Mouse (Mus musculus): ENCODE results near the gene Sass6. TPM values are rescaled to one million over a fixed set of nuclear protein-coding genes. Genes with fewer than 3 reads are reported as not detected.
"Not testable (repeated sequence)": the region's sequence is repeated elsewhere in the genome, so short reads cannot be mapped to it uniquely, and the experiment has no call there.

Gene Sass6
- polyA plus RNA-seq, 1 experiment from 2014 or later, result 17.3 TPM

DNA sequence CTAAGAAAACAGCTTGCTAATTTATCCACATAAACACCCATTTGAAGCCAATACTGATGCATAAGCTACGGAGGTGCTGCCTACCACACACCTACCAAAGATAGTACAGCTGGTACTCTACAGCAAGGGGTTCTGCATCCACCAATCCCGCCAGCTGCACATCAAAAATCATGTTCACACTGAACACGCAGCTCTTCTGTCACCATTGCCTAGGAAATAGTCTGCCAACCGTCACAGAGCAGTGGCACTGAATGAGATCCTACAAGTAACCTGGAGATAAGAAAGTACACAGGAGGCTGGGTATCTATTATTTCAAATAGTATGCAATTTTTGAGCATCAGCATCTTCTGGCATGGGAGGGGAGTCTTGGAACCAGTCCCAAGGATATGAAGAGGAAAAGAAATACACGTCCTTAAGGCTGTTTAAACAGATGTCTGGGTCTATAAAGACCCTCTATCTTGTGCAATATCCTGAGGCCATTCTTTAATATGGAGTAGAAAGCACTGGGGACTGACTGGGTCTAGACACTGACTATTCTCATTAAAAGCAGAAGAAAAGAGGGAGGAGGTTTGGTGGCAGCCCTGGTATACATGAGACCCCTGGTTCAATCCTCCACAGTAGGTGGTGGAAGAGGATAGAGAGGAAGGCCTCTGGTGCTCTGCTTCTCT is 58.6 kb downstream of the Sass6 start:
- no peak overlapping the region for H3K27ac ChIP-seq (ENCODE audit: low read length)
- no peaks in the 10 kb centered on the region for H3K9me3 ChIP-seq (replicated peaks; ENCODE audit: control insufficient read depth, low read length)
- no peak overlapping the region for H3K4me3 ChIP-seq (ENCODE audit: low read depth, low read length)
- WGBS (ENCODE audit: insufficient replicate concordance), result 54% methylated on average over 5 of the region's 5 CpGs
- ATAC-seq (ENCODE audit: low read depth), result no peak
- no peaks in the 10 kb centered on the region; the same call in 1 of the 2 replicates for H3K36me3 ChIP-seq (ENCODE audit: control insufficient read depth, insufficient read depth)
- H3K4me1 ChIP-seq (ENCODE audit: control insufficient read depth, low read depth, low read length), result peaks cover 13% of the 10 kb centered on the region
- H3K27me3 ChIP-seq (ENCODE audit: control insufficient read depth, insufficient read depth, low read depth, low read length), result no peaks in the 10 kb centered on the region
- H3K9ac ChIP-seq (ENCODE audit: low read depth, low read length), result no peak overlapping the region
- no peak overlapping the region for H3K4me2 ChIP-seq (ENCODE audit: low read depth, low read length)

DNA sequence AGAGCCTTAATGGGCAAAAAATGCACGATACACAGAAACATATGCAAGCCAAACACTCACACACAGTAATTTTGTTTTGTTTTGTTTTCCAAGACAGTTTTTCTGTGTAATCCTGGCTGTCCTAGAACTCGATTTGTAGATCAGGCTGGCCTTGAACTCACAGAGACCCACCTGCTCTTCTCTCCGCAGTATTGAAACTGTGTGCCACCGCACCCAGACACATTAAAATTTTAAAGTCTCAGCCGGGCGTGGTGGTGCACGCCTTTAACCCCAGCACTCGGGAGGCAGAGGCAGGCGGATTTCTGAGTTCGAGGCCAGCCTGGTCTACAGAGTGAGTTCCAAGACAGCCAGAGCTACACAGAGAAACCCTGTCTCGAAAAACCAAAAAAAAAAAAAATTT is 59.3 kb downstream of the Sass6 start:
- not testable (repeated sequence) for H3K4me2 ChIP-seq (ENCODE audit: low read depth, low read length); H3K9me3 ChIP-seq (replicated peaks; ENCODE audit: control insufficient read depth, low read length); H3K9ac ChIP-seq (ENCODE audit: low read depth, low read length); H3K4me3 ChIP-seq (ENCODE audit: low read depth, low read length); ATAC-seq (ENCODE audit: low read depth); H3K27ac ChIP-seq (ENCODE audit: low read length); H3K27me3 ChIP-seq (ENCODE audit: control insufficient read depth, insufficient read depth, low read depth, low read length); H3K36me3 ChIP-seq (ENCODE audit: control insufficient read depth, insufficient read depth)
- WGBS (ENCODE audit: insufficient replicate concordance), result 73% methylated on average over 11 of the region's 11 CpGs
- peaks cover 17% of the 10 kb centered on the region for H3K4me1 ChIP-seq (ENCODE audit: control insufficient read depth, low read depth, low read length)

GRCm38 (mm10) chr3:116656184-116656965 is 61.6 kb downstream of the Sass6 start:
- ATAC-seq (ENCODE audit: low read depth), result no peak
- Histone ChIP-seq H3K27me3 (ENCODE audit: control insufficient read depth, insufficient read depth, low read depth, low read length) (no peaks in the 10 kb centered on the region), H3K27ac (ENCODE audit: low read length) (no peak overlapping the region), H3K4me3 (ENCODE audit: low read depth, low read length) (no peak overlapping the region), H3K9me3 (replicated peaks; ENCODE audit: control insufficient read depth, low read length) (no peaks in the 10 kb centered on the region), H3K36me3 (ENCODE audit: control insufficient read depth, insufficient read depth) (no peaks in the 10 kb centered on the region), H3K9ac (ENCODE audit: low read depth, low read length) (no peak overlapping the region), H3K4me2 (ENCODE audit: low read depth, low read length) (no peak overlapping the region), H3K4me1 (ENCODE audit: control insufficient read depth, low read depth, low read length) (peaks cover 28% of the 10 kb centered on the region)
- 72% methylated on average over 7 of the region's 7 CpGs for WGBS (ENCODE audit: insufficient replicate concordance)

DNA sequence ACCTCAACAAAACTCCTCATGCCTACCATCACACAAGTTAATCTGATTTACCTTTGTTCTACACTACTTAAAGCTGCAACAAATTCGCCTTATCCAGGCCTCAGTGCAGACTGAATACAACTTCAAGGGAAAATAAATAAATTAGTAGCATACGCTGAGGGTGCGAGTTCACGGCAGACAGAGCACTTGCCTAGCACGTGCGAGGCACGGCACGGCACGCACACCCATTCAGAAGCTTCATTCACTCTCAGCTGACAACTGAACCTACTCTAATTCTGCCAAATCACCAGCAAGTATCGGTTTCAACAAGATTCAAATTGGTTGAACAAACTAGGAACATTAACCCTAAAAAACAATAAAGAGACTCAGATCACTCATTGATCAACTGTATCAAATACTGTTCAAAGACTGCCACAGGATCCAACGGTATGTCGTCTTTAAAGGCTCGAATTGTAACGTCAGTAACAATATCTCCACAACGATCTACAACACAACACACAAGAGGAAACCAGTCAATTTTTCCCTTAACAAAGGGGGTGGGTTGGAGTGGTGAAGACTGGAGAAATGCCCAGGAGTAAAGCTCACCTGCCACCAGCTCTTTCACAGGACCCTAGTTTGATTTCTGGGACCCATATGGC is 64.3 kb downstream of the Sass6 start:
- Histone ChIP-seq H3K9ac (ENCODE audit: low read depth, low read length) (no peak overlapping the region), H3K4me3 (ENCODE audit: low read depth, low read length) (no peak overlapping the region), H3K27me3 (ENCODE audit: control insufficient read depth, insufficient read depth, low read depth, low read length) (no peaks in the 10 kb centered on the region), H3K4me2 (ENCODE audit: low read depth, low read length) (no peak overlapping the region), H3K4me1 (ENCODE audit: control insufficient read depth, low read depth, low read length) (peaks cover 27% of the 10 kb centered on the region), H3K27ac (ENCODE audit: low read length) (no peak overlapping the region), H3K36me3 (ENCODE audit: control insufficient read depth, insufficient read depth) (no peaks in the 10 kb centered on the region), H3K9me3 (replicated peaks; ENCODE audit: control insufficient read depth, low read length) (no peaks in the 10 kb centered on the region)
- 64% methylated on average over 15 of the region's 15 CpGs for WGBS (ENCODE audit: insufficient replicate concordance)
- ATAC-seq (ENCODE audit: low read depth), result no peak

DNA sequence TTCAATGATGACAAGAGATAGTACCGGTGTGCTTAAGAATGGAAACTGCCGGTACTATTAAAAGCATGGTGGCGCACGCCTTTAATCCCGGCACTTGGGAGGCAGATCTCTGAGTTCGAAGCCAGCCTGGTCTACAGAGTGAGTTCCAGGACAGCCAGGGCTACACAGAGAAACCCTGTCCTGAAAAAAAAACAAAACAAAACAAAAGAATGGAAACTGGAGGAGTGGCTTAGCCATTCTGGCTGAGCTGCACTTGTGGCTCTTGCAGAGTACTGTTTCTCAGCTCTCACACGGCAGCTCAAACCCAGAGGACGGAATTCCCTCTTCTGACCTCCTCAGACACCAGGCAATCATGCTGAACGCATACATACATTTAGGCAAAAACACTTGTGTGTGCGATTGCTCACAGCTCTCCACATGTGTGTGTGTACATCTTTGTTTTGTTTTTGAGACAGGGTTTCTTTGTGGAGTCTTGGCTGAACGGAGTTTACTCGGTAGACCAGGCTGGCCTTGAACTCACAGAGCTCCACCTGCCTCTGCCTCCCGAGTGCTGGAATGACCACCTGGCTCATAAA is 65.2 kb downstream of the Sass6 start:
- no peak overlapping the region for H3K27ac ChIP-seq (ENCODE audit: low read length)
- H3K4me1 ChIP-seq (ENCODE audit: control insufficient read depth, low read depth, low read length), result peaks cover 27% of the 10 kb centered on the region
- H3K27me3 ChIP-seq (ENCODE audit: control insufficient read depth, insufficient read depth, low read depth, low read length), result no peaks in the 10 kb centered on the region
- H3K9me3 ChIP-seq (replicated peaks; ENCODE audit: control insufficient read depth, low read length), result no peaks in the 10 kb centered on the region
- H3K4me2 ChIP-seq (ENCODE audit: low read depth, low read length), result peak overlapping the region; percentile 74
- 65% methylated on average over 13 of the region's 13 CpGs for WGBS (ENCODE audit: insufficient replicate concordance)
- ATAC-seq (ENCODE audit: low read depth), result no peak
- no peak overlapping the region for H3K9ac ChIP-seq (ENCODE audit: low read depth, low read length)
- H3K4me3 ChIP-seq (ENCODE audit: low read depth, low read length), result no peak overlapping the region
- no peaks in the 10 kb centered on the region for H3K36me3 ChIP-seq (ENCODE audit: control insufficient read depth, insufficient read depth)

DNA sequence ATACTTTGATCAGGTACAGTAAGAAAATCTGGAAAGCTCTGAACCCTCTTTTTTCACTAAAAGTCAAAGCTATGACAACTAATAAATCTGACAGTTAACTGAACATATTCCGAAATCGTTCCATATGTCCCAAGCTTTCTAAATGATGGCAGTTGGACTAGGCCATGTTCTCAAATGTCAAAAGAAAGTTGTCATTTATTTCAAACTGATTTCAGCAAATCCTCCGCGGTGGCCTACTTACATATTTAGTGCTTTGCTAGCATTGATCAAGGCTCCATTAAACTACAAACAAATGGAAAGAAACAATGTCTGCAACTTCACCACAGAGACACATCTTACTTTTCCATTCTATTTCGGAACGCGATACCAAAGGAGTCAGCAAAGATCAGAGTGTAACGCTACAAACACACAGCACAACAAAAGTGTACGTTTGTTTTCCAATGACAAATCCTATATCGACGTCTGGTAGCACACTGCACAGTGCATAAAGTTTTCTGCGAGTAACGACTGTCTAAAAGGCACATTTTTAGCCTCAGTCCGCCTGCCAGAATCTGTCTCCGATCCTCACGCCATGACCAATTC is 66.6 kb downstream of the Sass6 start:
- H3K4me2 ChIP-seq (ENCODE audit: low read depth, low read length), result peak overlapping the region; percentile 74
- H3K4me3 ChIP-seq (ENCODE audit: low read depth, low read length), result peak overlapping the region; percentile 86
- ATAC-seq (ENCODE audit: low read depth), result no peak
- no peaks in the 10 kb centered on the region for H3K36me3 ChIP-seq (ENCODE audit: control insufficient read depth, insufficient read depth)
- H3K4me1 ChIP-seq (ENCODE audit: control insufficient read depth, low read depth, low read length), result peaks cover 27% of the 10 kb centered on the region
- H3K27me3 ChIP-seq (ENCODE audit: control insufficient read depth, insufficient read depth, low read depth, low read length), result no peaks in the 10 kb centered on the region
- no peaks in the 10 kb centered on the region for H3K9me3 ChIP-seq (replicated peaks; ENCODE audit: control insufficient read depth, low read length)
- peak overlapping the region; percentile 85 for H3K27ac ChIP-seq (ENCODE audit: low read length)
- WGBS (ENCODE audit: insufficient replicate concordance), result 5% methylated on average over 16 of the region's 16 CpGs
- peak overlapping the region; percentile 93 for H3K9ac ChIP-seq (ENCODE audit: low read depth, low read length)

DNA sequence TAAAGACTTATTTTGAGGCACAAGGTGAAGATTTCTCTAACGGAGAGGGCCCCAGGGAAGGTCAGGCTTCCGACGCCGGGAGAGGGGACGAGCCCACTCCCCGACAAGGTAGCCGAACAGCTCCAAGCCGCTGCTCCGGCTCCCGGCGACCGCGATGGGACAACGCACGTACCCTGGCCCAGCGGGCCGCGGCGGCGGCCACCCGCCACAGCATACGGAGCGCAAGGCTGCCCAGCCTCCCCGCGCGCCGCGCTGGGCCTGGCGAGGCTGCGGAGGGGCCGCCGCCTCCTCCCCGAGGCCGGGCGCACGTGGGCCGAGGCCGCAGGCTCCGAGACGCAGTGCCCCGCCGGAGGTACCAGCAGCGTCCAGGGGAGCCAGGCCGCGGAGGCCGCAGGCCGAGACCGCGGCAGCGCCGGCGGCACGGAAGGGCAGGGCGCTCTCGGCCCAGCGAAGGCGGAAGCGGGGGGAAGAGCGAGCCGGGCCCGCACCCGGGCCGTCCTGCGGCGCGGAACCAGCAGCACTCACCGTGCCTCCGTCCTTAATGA is 67.2 kb downstream of the Sass6 start:
- no peaks in the 10 kb centered on the region for H3K9me3 ChIP-seq (replicated peaks; ENCODE audit: control insufficient read depth, low read length)
- H3K4me1 ChIP-seq (ENCODE audit: control insufficient read depth, low read depth, low read length), result peaks cover 27% of the 10 kb centered on the region
- no peaks in the 10 kb centered on the region for H3K36me3 ChIP-seq (ENCODE audit: control insufficient read depth, insufficient read depth)
- H3K27ac ChIP-seq (ENCODE audit: low read length), result peak overlapping the region; percentile 85
- H3K4me3 ChIP-seq (ENCODE audit: low read depth, low read length), result peak overlapping the region; percentile 86
- WGBS (ENCODE audit: insufficient replicate concordance), result under 1% methylated on average over 64 of the region's 68 CpGs
- peak overlapping the region; percentile 74 for H3K4me2 ChIP-seq (ENCODE audit: low read depth, low read length)
- ATAC-seq (ENCODE audit: low read depth), result peak; percentile 73
- no peaks in the 10 kb centered on the region for H3K27me3 ChIP-seq (ENCODE audit: control insufficient read depth, insufficient read depth, low read depth, low read length)
- peak overlapping the region; percentile 93 for H3K9ac ChIP-seq (ENCODE audit: low read depth, low read length)

GRCm38 (mm10) chr3:116662463-116662863 is 67.7 kb downstream of the Sass6 start, which contains the start of gene Mfsd14a:
Mfsd14a (minus strand) TSS chr3:116662677.
- Histone ChIP-seq H3K4me3 (ENCODE audit: low read depth, low read length) (peak within 1 kb of the TSS; percentile 86), H3K27me3 (ENCODE audit: control insufficient read depth, insufficient read depth, low read depth, low read length) (no peaks in the 10 kb centered on the region), H3K4me2 (ENCODE audit: low read depth, low read length) (peak within 1 kb of the TSS; percentile 85), H3K27ac (ENCODE audit: low read length) (peak within 1 kb of the TSS; percentile 88), H3K4me1 (ENCODE audit: control insufficient read depth, low read depth, low read length) (peaks cover 27% of the 10 kb centered on the region), H3K9ac (ENCODE audit: low read depth, low read length) (peak within 1 kb of the TSS; percentile 93), H3K36me3 (ENCODE audit: control insufficient read depth, insufficient read depth) (no peaks in the 10 kb centered on the region), H3K9me3 (replicated peaks; ENCODE audit: control insufficient read depth, low read length) (no peaks in the 10 kb centered on the region)
- WGBS (ENCODE audit: insufficient replicate concordance), result under 1% methylated on average over 39 of the region's 39 CpGs
- peak; percentile 98 for ATAC-seq (ENCODE audit: low read depth)
